Mouse (Mus musculus) olfactory bulb, adult 2 months (tissue): ENCODE measurements around the gene Zfp239.

Experiments
- CTCF ChIP-seq: fragments of 200-500 bp; IDR thresholded peaks from 2 replicates; pipeline ENCODE4 v1.5.1; 2012; ENCODE audit warnings: low read depth, mild to moderate bottlenecking, low read length, moderate library complexity; ENCODE audit not compliant: insufficient read depth
- POLR2A ChIP-seq: fragments of 200-500 bp; IDR thresholded peaks from 2 replicates; pipeline ENCODE4 v1.6.1; 2012; ENCODE audit warnings: mild to moderate bottlenecking, low read depth, low read length, moderate library complexity; ENCODE audit not compliant: insufficient read depth

DNA sequence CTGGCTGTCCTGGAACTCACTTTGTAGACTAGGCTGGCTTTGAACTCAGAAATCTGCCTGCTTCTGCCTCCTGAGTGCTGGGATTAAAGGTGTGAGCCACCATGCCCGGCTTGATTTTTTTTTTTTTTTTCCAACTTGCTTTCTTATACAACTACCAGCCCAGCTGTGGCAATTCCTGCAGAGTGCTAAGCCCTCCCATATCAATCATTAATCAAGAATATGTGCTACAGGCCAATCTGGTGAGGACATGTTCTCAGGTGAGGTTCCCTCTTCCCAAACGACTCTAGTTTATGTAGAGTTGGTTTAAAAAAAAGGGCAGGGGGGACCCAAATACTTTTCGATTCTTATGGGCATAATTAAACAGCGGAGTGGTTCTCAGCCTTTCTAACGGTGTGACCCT, 35.9 kb downstream of the Zfp239 start:
- TF ChIP-seq POLR2A (no peak), CTCF (no peak)
